Mouse (Mus musculus) embryonic stem cell, embryonic (primary cell): Measurements from ENCODE around the gene Rmnd5b.

ENCODE experiments used
- CTCF ChIA-PET, 4 experiments: fragments of 300-600 bp in 2 of 4; fragments of 350-600 bp in 2 of 4; sonication (Branson Sonifier 250); formaldehyde crosslinking; loops; one replicate each; lab custom pipeline; 2022; ENCODE audit warnings: inconsistent platforms in 2 of 4; lab: Charles Lee
- POLR2A ChIA-PET, 4 experiments: fragments of 300-600 bp in 2 of 4; fragments of 350-600 bp in 2 of 4; sonication (Branson Sonifier 250); formaldehyde crosslinking; loops; one replicate each; lab custom pipeline; 2022; ENCODE audit warnings: antibody characterized with exemption in 4 of 4, inconsistent platforms in 1 of 4; lab: Charles Lee

Rmnd5b gene

DNA sequence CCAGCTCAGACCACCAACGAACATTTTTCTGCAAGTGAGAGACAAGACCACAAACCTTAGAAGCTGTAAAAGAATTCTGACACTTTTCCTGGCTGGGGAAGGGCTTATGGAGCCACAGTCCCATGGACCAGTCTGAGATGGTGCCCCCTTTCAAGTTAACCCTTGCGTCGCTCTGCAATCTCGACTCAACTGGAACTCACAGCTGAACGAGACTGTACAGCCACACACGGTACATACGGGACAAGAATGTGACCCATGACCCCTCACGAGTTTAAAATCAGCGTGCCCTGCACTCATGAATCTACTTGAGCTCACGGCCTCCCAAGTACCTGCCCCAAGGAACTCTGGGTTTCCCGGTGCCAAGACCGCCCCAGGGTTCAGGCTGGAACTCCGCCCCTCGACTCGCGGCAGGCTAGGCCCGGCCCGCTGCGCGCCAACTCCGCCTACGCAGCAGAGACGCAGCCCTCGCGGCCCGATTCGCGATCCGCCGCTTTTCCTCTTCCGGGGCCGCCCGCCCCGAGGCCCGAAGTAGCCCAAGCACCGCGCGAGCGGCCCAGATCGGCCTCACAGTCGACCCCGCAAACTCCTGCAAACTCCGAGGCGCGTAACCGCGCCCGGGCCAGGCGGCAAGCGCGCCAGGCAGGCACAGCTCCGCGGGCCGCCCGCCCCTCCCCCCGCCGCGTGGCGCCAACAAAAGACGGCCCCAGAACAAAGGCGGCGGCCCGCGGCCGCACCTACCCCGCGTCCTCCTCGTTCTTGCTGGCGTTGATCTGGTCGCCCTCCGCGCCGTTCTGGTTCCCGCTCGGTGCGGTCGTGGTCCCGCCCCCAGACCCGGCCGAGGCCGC lies 29.9 kb downstream of the Rmnd5b start:
- POLR2A ChIA-PET: interaction anchor here (0.5 to 62.0 kb wide), 153 partner anchors 6 to 1957 kb away, joined by 3 to 3635 read pairs (median 5); partner anchors contain the start of genes 0610009B22Rik (in 4 of the 4), Nhp2 (in 4 of the 4), Phykpl (in 4 of the 4) and Rmnd5b (in 4 of the 4)
- CTCF ChIA-PET: interaction anchor here in 2 of 4 experiments (0.5 to 2.2 kb wide), 11 partner anchors 12 to 737 kb away, joined by 3 to 12 read pairs (median 5); partner anchors contain the start of genes Nhp2 (in 2 of the 2), 0610009B22Rik (in 1 of the 2) and Phykpl (in 1 of the 2)

DNA sequence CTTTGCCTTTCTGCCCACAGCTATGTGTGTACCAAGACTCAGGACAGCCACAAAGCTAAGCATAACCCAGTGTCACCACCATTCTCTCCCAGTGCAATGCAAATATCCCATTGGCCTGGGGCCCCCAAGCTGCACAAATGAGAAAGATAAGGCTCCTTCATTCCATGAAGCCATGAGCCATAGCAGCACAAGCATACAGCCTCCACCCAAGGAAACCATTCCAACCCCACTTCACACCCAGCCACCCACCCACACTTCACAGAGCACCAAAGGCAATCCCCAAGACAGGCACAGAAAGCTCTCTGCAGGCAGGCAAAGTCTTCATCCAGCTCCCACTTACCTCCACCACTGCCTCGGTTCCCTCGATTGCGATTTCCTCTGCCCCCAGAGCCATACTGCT lies 33.4 kb downstream of the Rmnd5b start:
- CTCF ChIA-PET: interaction anchor here in 3 of 4 experiments (0.5 to 1.5 kb wide), 4 partner anchors 15 to 1435 kb away, joined by 4 to 7 read pairs (median 6); no protein-coding TSS in a partner anchor

DNA sequence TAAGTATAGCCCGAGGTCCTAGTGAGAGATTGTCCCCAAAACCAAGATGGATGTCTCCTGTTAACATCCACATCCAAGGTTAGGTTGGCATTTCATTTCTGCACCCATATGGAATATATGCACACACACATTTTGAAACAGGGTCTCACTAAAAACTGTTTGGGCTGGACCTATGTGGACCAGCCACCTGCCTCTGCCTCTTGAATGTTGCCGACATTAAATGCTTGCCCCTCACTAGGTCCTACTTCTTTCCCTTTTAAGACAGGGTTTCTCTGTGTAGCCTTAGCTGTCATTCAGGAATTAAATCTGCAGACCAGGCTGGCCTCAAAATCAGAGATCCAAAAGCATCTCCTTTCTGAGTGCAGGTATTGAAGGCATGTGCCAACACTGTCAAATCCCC lies 38.1 kb downstream of the Rmnd5b start:
- CTCF ChIA-PET: interaction anchor here in 1 of 4 experiments (1.7 kb wide), 1 partner anchor 84 kb away, joined by 6 read pairs; no protein-coding TSS in a partner anchor
- POLR2A ChIA-PET: interaction anchor here (0.7 to 62.0 kb wide), 22 partner anchors 7 to 106 kb away, joined by 3 to 3635 read pairs (median 6); partner anchors contain the start of genes Phykpl (in 4 of the 4), 0610009B22Rik (in 3 of the 4), Hnrnpab (in 3 of the 4) and D930048N14Rik (in 1 of the 4)

More for the DNA sequence above, 33.4 kb downstream of the Rmnd5b start:
- POLR2A ChIA-PET: interaction anchor here (0.6 to 62.0 kb wide), 50 partner anchors 8 to 388 kb away, joined by 3 to 3635 read pairs (median 6); partner anchors contain the start of genes 0610009B22Rik (in 4 of the 4), Nhp2 (in 3 of the 4), Phykpl (in 3 of the 4) and Rmnd5b (in 3 of the 4)

DNA sequence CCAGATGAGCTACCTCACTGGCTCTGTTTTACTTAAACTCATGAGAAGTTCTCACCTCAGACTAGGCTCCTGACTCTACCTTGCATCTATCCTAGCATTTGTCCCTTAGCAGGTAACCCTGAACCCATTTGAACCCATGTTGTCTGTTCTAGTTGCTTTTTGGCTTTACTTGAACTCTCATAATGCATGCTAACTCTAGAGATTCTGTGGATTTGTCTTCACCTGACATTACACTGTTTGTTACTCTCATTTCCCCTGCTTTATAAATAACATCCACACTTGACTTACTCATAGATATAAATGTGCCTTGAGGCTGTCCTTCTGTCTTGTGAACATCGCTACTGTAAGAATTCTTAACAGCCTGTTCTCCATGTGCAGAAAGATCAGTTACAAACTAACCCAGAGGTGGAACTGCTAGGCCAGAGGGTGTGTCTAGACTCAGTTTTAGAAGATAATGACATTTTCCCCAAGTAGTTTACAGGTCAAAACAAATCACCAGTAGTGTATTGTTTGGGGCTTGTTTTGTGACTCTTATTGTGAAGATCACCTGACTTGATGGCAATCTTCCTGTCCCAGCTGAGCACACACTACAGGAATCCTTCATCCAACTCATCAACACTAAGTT lies 40.1 kb downstream of the Rmnd5b start:
- POLR2A ChIA-PET: interaction anchor here (0.5 to 62.0 kb wide), 18 partner anchors 9 to 194 kb away, joined by 3 to 3635 read pairs (median 8); partner anchors contain the start of genes Phykpl (in 4 of the 4), Hnrnpab (in 3 of the 4), 0610009B22Rik (in 2 of the 4) and Rmnd5b (in 2 of the 4)

GRCm38 (mm10) chr11:51594715-51595350 lies 40.9 kb downstream of the Rmnd5b start:
- ChIA-PET CTCF (interaction anchor here in 3 of 4 experiments (0.6 to 1.7 kb wide), 4 partner anchors 9 to 281 kb away, joined by 3 to 6 read pairs (median 5); partner anchors contain the start of gene Phykpl (in 1 of the 3)), POLR2A (interaction anchor here (0.6 to 62.0 kb wide), 21 partner anchors 8 to 298 kb away, joined by 3 to 3635 read pairs (median 7); partner anchors contain the start of genes Phykpl (in 4 of the 4), Hnrnpab (in 3 of the 4), 0610009B22Rik (in 2 of the 4) and Rmnd5b (in 2 of the 4))

More for the DNA sequence above, 40.1 kb downstream of the Rmnd5b start:
- CTCF ChIA-PET: no interaction called here

- ChIA-PET CTCF (interaction anchor here in 3 of 4 experiments (0.6 to 1.7 kb wide), 4 partner anchors 9 to 280 kb away, joined by 4 to 6 read pairs (median 5); partner anchors contain the start of gene Phykpl (in 1 of the 3)), POLR2A (interaction anchor here (0.7 to 62.0 kb wide), 16 partner anchors 8 to 186 kb away, joined by 4 to 3635 read pairs (median 10); partner anchors contain the start of genes Phykpl (in 4 of the 4), Hnrnpab (in 3 of the 4), 0610009B22Rik (in 2 of the 4) and Rmnd5b (in 2 of the 4))
Observed at GRCm38 (mm10) chr11:51593849-51594248, 41.8 kb downstream of the Rmnd5b start.

GRCm38 (mm10) chr11:51593368-51593767 lies 42.3 kb downstream of the Rmnd5b start:
- POLR2A ChIA-PET: interaction anchor here (1.4 to 62.0 kb wide), 10 partner anchors 7 to 187 kb away, joined by 4 to 3635 read pairs (median 38); partner anchors contain the start of genes Hnrnpab (in 3 of the 4), Phykpl (in 3 of the 4), 0610009B22Rik (in 2 of the 4) and D930048N14Rik (in 1 of the 4)

DNA sequence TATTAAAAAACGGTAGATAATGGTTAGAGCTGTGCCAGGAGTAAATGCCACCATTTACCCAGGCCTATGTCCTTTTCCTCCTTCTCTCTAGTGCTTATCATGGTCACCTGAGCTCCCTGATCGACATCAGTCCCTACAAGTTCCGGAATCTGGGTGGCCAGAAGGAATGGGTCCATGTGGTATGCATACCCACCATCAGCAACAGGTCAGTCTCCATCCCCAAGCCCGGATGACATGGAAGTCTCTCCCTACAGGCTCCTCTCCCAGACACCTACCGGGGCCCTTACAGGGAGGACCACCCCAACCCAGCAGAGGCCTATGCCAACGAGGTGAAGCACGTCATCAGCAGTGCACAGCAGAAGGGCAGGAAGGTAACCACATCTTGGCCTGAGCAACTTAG lies 43.8 kb downstream of the Rmnd5b start:
- POLR2A ChIA-PET: interaction anchor here (0.6 to 62.0 kb wide), 12 partner anchors 8 to 111 kb away, joined by 3 to 3635 read pairs (median 8); partner anchors contain the start of genes Hnrnpab (in 4 of the 4), 0610009B22Rik (in 1 of the 4), D930048N14Rik (in 1 of the 4) and N4bp3 (in 1 of the 4)
- CTCF ChIA-PET: no interaction called here

More at GRCm38 (mm10) chr11:51593368-51593767, 42.3 kb downstream of the Rmnd5b start:
- CTCF ChIA-PET: interaction anchor here in 2 of 4 experiments (0.6 to 1.7 kb wide), 2 partner anchors 9 to 12 kb away, joined by 4 to 6 read pairs; partner anchors contain the start of gene Phykpl (in 1 of the 2)

- POLR2A ChIA-PET: interaction anchor here (0.7 to 62.0 kb wide), 11 partner anchors 8 to 112 kb away, joined by 3 to 3635 read pairs (median 8); partner anchors contain the start of genes Hnrnpab (in 4 of the 4), 0610009B22Rik (in 1 of the 4), D930048N14Rik (in 1 of the 4) and N4bp3 (in 1 of the 4)
- CTCF ChIA-PET: interaction anchor here in 1 of 4 experiments (1.1 kb wide), 1 partner anchor 90 kb away, joined by 3 read pairs; no protein-coding TSS in a partner anchor
Observed at GRCm38 (mm10) chr11:51591168-51591567, 44.5 kb downstream of the Rmnd5b start.

GRCm38 (mm10) chr11:51590002-51590401 lies 45.7 kb downstream of the Rmnd5b start:
- CTCF ChIA-PET: interaction anchor here in 2 of 4 experiments (1.1 kb wide), 2 partner anchors 11 to 91 kb away, joined by 4 to 5 read pairs; no protein-coding TSS in a partner anchor
- POLR2A ChIA-PET: interaction anchor here (0.6 to 62.0 kb wide), 21 partner anchors 13 to 1629 kb away, joined by 3 to 3635 read pairs (median 3); partner anchors contain the start of genes Hnrnpab (in 2 of the 4), D930048N14Rik (in 1 of the 4), N4bp3 (in 1 of the 4) and Nhp2 (in 1 of the 4)

- CTCF ChIA-PET: interaction anchor here in 1 of 4 experiments (1.1 kb wide), 1 partner anchor 12 kb away, joined by 5 read pairs; no protein-coding TSS in a partner anchor
- POLR2A ChIA-PET: interaction anchor here in 3 of 4 experiments (0.6 to 62.0 kb wide), 6 partner anchors 16 to 414 kb away, joined by 3 to 3635 read pairs (median 86); partner anchors contain the start of genes Hnrnpab (in 3 of the 3), D930048N14Rik (in 1 of the 3), N4bp3 (in 1 of the 3) and Nhp2 (in 1 of the 3)
Observed at GRCm38 (mm10) chr11:51588833-51589232, 46.9 kb downstream of the Rmnd5b start.

- POLR2A ChIA-PET: interaction anchor here (0.5 to 62.0 kb wide), 24 partner anchors 7 to 1227 kb away, joined by 3 to 3635 read pairs (median 5); partner anchors contain the start of genes Hnrnpab (in 4 of the 4), 0610009B22Rik (in 3 of the 4), Nhp2 (in 2 of the 4) and D930048N14Rik (in 1 of the 4)
- CTCF ChIA-PET: interaction anchor here in 3 of 4 experiments (0.9 to 3.2 kb wide), 3 partner anchors 47 to 94 kb away, joined by 3 to 12 read pairs (median 4); no protein-coding TSS in a partner anchor
Observed at GRCm38 (mm10) chr11:51587059-51587458, 48.6 kb downstream of the Rmnd5b start.

DNA sequence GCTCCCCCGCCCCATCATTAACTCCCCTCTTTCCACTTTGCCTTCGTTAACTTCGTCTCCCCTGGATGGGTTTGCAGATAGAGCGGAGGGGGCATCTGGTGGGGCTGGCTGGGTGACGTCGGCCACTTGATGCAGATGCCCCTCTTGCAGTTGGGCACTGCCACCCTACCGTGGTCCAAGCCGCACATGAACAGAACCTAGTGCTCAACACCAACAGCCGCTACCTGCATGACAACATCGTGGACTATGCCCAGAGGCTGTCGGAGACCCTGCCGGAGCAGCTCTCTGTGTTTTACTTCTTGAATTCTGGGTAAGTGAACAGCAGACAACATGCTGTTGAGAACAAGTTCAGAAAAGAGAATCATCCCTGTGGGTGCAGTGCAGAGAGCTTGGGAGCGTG lies 49.3 kb downstream of the Rmnd5b start:
- POLR2A ChIA-PET: interaction anchor here (0.5 to 62.0 kb wide), 17 partner anchors 8 to 1227 kb away, joined by 3 to 3635 read pairs (median 14); partner anchors contain the start of genes 0610009B22Rik (in 3 of the 4), Hnrnpab (in 3 of the 4), Nhp2 (in 2 of the 4) and D930048N14Rik (in 1 of the 4)
- CTCF ChIA-PET: interaction anchor here in 3 of 4 experiments (0.6 to 3.2 kb wide), 6 partner anchors 8 to 116 kb away, joined by 3 to 15 read pairs (median 4); no protein-coding TSS in a partner anchor

- CTCF ChIA-PET: interaction anchor here (0.6 to 3.2 kb wide), 14 partner anchors 9 to 296 kb away, joined by 3 to 23 read pairs (median 6); partner anchors contain the start of genes Col23a1 (in 1 of the 4), Nhp2 (in 1 of the 4) and Rmnd5b (in 1 of the 4)
- POLR2A ChIA-PET: interaction anchor here (0.5 to 62.0 kb wide), 67 partner anchors 8 to 670 kb away, joined by 3 to 3635 read pairs (median 9); partner anchors contain the start of genes Hnrnpab (in 4 of the 4), 0610009B22Rik (in 3 of the 4), D930048N14Rik (in 3 of the 4) and N4bp3 (in 3 of the 4)
Observed at GRCm38 (mm10) chr11:51585608-51586252, 50.0 kb downstream of the Rmnd5b start.
